Mouse (Mus musculus) spleen, embryonic (tissue): ENCODE measurements at regions not wholly inside any gene's neighbourhood (a gene's known extent, or its start where the extent isn't known, plus 50 kb on each side); places are given as distances from the start of the nearest gene placed in this dataset.

Source experiments
- CTCF ChIA-PET: fragments of 350-600 bp; sonication (Branson Sonifier 250); formaldehyde crosslinking; loops from one replicate; lab custom pipeline; 2022; lab: Charles Lee

- CTCF ChIA-PET = no interaction called here
Observed at GRCm38 (mm10) chr6:98483319-98484123, 141.0 kb upstream of the Gm765 start.

GRCm38 (mm10) chr6:98482319-98482718, 139.8 kb upstream of the Gm765 start:
- CTCF ChIA-PET = interaction anchor here (0.5 kb wide), 1 partner anchor 441 kb away, joined by 3 read pairs; no protein-coding TSS in a partner anchor

GRCm38 (mm10) chr6:98467563-98467962, 125.0 kb upstream of the Gm765 start:
- CTCF ChIA-PET = no interaction called here

DNA sequence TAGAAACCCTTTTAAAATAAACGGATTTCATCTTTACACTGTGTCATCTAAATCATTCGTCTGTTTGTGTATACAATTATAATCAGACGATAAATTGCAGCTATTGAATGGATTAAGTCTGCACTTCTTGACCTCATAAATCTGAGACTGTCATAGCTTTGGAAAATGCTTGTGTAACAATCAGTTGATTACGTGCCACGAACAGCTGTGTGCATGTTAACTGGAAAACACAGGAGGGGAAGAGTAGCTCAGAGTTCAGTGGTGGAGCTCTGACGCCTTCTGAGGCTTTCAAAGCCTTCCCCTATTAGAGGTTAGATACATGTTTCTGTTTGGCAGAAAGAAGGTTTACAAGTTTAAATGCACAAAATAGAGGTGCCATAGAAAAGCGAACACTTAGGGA, 109.7 kb upstream of the Gm765 start:
- CTCF ChIA-PET = no interaction called here

- CTCF ChIA-PET = no interaction called here
Observed at GRCm38 (mm10) chr6:98435676-98436075, 93.1 kb upstream of the Gm765 start.

- CTCF ChIA-PET = no interaction called here
Observed at GRCm38 (mm10) chr6:98433286-98433685, 90.7 kb upstream of the Gm765 start.

GRCm38 (mm10) chr6:98429120-98429519, 86.6 kb upstream of the Gm765 start:
- CTCF ChIA-PET = no interaction called here

- CTCF ChIA-PET = no interaction called here
Observed at GRCm38 (mm10) chr6:98402605-98403004, 60.1 kb upstream of the Gm765 start.

DNA sequence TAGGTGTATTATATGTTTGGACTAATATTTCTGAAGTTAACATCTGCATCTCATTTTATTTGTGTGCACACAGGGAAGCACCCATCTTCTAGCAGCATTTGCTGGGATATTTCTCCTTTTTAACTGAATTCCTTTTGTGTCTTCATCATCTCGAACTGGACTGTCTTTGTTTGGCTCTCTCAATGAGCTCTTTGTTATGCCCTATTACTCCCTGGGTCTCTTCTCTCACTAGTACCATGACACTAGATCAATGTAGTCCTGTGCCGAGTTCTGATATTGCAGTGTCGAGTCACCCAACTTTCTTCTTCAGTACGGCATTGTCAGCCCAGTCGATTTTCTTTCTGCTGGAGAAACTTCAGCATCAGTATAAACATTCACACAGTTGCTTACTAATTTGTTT, 52.0 kb upstream of the Gm765 start:
- CTCF ChIA-PET = interaction anchor here (0.6 kb wide), 1 partner anchor 1600 kb away, joined by 4 read pairs; no protein-coding TSS in a partner anchor
